Mouse (Mus musculus) liver, postnatal 0 days (tissue): ENCODE results near the gene Nudt1. TPM values are rescaled to one million over a fixed set of nuclear protein-coding genes. Genes with fewer than 3 reads are reported as not detected.
"Not testable (repeated sequence)": the region's sequence is repeated elsewhere in the genome, so short reads cannot be mapped to it uniquely, and the experiment has no call there.

Source experiments
- ATAC-seq: fragments of 200-750 bp; cut with Nextera tagmentation; 2 replicates; pipeline ENCODE4 v1.8.0; 2017; ENCODE audit warnings: mild to moderate bottlenecking, moderate library complexity
- DNase-seq: peaks from one replicate; pipeline ENCODE4 v3.0.0-alpha.2; 2016
- H3K27ac ChIP-seq: fragments of 300-500 bp; sonication (generic); 2 replicates; pipeline ENCODE4 v1.5.1; 2014; ENCODE audit warnings: antibody characterized with exemption, moderate library complexity, mild to moderate bottlenecking, low read depth
- H3K27me3 ChIP-seq: fragments of 300-500 bp; sonication (generic); 2 replicates; pipeline ENCODE4 v1.6.1; 2014; ENCODE audit warnings: low read length, control low read depth, mixed read lengths; ENCODE audit not compliant: insufficient read depth
- H3K36me3 ChIP-seq: fragments of 300-500 bp; sonication (generic); replicated peaks from 2 replicates; pipeline ENCODE4 v1.6.1; 2014; ENCODE audit warnings: mild to moderate bottlenecking, control low read depth, low read length, moderate library complexity, mixed read lengths; ENCODE audit not compliant: insufficient read depth
- H3K4me1 ChIP-seq: fragments of 300-500 bp; sonication (generic); 2 replicates; pipeline ENCODE4 v1.6.1; 2014; ENCODE audit warnings: antibody characterized with exemption, mild to moderate bottlenecking, control low read depth; ENCODE audit not compliant: insufficient read depth
- H3K4me2 ChIP-seq: fragments of 300-500 bp; sonication (generic); 2 replicates; pipeline ENCODE4 v1.6.1; 2014; ENCODE audit warnings: low read depth, mild to moderate bottlenecking, low read length, moderate library complexity, mixed read lengths
- H3K4me3 ChIP-seq: fragments of 300-500 bp; sonication (generic); 2 replicates; pipeline ENCODE4 v1.5.1; 2014; ENCODE audit warnings: low read depth, low read length
- H3K9ac ChIP-seq: fragments of 300-500 bp; sonication (generic); replicated peaks from 2 replicates; pipeline ENCODE4 v1.6.1; 2014; ENCODE audit warnings: mild to moderate bottlenecking, moderate library complexity
- H3K9me3 ChIP-seq: fragments of 300-500 bp; sonication (generic); 2 replicates; pipeline ENCODE4 v1.6.1; 2016; ENCODE audit warnings: mild to moderate bottlenecking, control low read depth, low read length, mixed read lengths
- CTCF ChIP-seq: sonication (generic); IDR thresholded peaks from 2 replicates; pipeline ENCODE4 v1.5.1; 2016; ENCODE audit warnings: antibody characterized with exemption, low read depth
- EP300 ChIP-seq: IDR thresholded peaks from 2 replicates; pipeline ENCODE4 v1.6.1; 2016; ENCODE audit warnings: antibody characterized with exemption, low read depth, mild to moderate bottlenecking
- WGBS: fragments of 180-500 bp; shearing (Covaris S2); extraction: QIAGEN DNeasy Blood & Tissue Kit; methylation state at CpG from one replicate; pipeline ENCODE4 v1.1.7; 2014; ENCODE audit not compliant: insufficient replicate concordance; 5-methylcytosine and 5-hydroxymethylcytosine counted together
- polyA plus RNA-seq: library from polyadenylated mRNA; unstranded; fragments of >200 nt; fragmentation: Nextera tagmentation; extraction: Ambion mirVana; gene quantifications from 2 replicates; pipeline ENCODE4 v1.2.1, GENCODE M21; 2015

Nudt1 gene
- polyA plus RNA-seq, 1 experiment from 2014 or later, result 18.1 TPM

DNA sequence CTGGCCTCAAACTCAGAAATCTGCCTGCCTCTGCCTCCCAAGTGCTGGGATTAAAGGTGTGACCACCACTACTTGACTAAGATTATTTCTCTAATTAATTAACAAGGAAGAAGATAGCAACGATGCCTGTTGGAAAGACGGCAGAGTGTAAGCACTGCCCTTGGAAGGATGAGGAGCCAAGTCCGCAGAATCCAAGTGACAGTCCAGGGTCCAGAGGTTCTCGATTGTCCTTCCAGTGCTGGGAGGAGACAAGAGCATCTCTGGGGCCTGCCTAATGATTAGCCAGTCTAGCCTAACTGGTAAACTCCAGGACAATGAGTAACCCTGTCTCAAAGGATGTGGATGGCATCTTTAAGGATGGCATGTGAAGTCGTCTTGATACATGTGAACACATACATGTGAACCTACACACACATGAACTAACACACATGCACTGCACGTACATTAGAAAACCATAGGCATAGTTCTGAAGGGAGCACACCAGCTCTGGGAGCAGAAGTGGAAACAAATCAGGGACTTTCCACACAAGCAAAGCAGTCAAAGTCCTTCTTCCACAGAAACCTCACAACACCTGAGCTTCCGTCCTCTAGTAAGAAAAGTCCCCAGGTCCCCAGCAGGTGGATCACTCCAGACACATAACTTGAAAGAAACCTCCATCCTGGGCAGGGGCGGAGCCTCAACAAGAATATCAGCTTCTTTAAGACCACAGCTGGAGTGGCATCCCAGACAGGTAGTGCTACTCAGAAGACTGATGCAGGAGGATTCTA, 29.5 kb downstream of the Nudt1 start:
- H3K27me3 ChIP-seq, result no peaks in the 10 kb centered on the region
- WGBS, result 86% methylated on average over 8 of the region's 8 CpGs
- no peaks in the 10 kb centered on the region for H3K4me1 ChIP-seq
- H3K27ac ChIP-seq, result no peak overlapping the region
- no peaks in the 10 kb centered on the region for H3K9me3 ChIP-seq
- H3K4me2 ChIP-seq, result no peak overlapping the region
- TF ChIP-seq EP300 (no peak), CTCF (no peak)
- H3K36me3 ChIP-seq, result peaks cover 56% of the 10 kb centered on the region
- H3K9ac ChIP-seq, result no peak overlapping the region
- no peak overlapping the region for H3K4me3 ChIP-seq
- DNase-seq (no peak), ATAC-seq (no peak)

DNA sequence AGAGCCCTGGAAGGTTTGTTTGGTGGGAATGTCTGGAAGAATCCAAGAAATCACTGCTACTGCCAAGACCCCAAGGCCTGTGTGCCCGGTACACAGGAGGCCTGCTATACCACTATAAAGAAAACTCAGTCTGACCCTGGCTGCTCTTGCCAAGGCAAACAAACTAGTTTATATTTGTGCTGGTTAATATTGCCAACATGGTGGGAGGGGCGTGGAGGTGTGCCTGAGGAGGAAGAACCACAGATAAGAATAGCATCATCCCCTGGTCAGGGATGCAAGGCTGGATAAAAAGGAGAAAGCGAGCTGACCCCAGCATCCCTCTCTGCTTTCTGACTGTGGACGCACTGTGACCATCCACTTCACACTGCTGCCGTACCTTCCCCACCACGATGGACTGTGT, 30.9 kb downstream of the Nudt1 start:
- Histone ChIP-seq H3K27me3 (no peaks in the 10 kb centered on the region), H3K9me3 (no peaks in the 10 kb centered on the region), H3K4me1 (no peaks in the 10 kb centered on the region), H3K4me3 (no peak overlapping the region), H3K4me2 (no peak overlapping the region), H3K27ac (no peak overlapping the region), H3K36me3 (peaks cover 53% of the 10 kb centered on the region), H3K9ac (no peak overlapping the region)
- no peak for DNase-seq
- WGBS, result 82% methylated on average over 6 of the region's 6 CpGs
- TF ChIP-seq CTCF (no peak), EP300 (no peak)
- no peak for ATAC-seq

DNA sequence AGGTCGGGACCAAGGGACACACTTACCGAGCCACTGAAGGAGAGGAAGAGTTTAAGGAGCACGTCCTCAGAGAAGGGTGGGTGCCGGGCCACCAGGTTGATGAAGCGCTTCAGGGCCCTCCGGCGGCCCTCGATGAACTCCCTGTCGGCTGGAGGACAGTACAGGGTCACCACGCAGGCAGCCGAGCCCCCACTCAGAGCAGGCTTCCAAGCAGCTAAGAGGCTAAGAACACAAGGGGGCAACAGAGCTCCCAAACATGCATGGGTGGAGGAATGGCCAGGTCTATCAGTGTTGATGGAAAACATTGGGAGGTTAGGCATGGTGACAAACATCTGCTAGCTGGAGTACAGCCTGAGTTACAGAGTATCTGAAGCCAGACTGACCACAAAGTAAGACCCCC, 34.5 kb downstream of the Nudt1 start:
- H3K9ac ChIP-seq, result no peak overlapping the region
- no peak for DNase-seq
- H3K36me3 ChIP-seq, result peaks cover 58% of the 10 kb centered on the region
- H3K27ac ChIP-seq, result no peak overlapping the region
- H3K9me3 ChIP-seq, result no peaks in the 10 kb centered on the region
- no peak for TF ChIP-seq EP300
- TF ChIP-seq CTCF, result peak; percentile 37
- no peak overlapping the region for H3K4me2 ChIP-seq
- WGBS, result 85% methylated on average over 11 of the region's 11 CpGs
- H3K27me3 ChIP-seq, result no peaks in the 10 kb centered on the region
- ATAC-seq, result no peak
- H3K4me3 ChIP-seq, result no peak overlapping the region
- no peaks in the 10 kb centered on the region for H3K4me1 ChIP-seq

DNA sequence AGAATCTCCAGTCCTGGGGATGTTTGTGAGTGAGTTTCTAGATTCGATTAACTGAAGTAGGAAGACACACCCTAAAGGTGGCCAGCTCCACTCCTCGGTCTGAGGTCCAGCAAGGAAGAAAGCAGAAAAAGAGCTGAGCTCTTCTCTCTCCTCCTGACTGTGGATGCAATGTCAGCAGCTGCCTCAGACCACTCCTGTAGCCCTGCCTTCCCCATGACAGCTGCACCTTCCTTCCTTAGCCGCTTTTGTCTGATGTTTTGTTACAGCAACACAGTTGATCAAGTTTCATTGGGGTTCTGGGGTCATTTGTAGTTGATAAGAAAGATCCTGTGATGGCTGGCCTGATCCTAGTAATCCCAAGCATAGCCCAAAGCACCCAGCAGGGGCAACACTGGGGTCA, 36.0 kb downstream of the Nudt1 start:
- no peaks in the 10 kb centered on the region for H3K27me3 ChIP-seq
- peaks cover 50% of the 10 kb centered on the region for H3K36me3 ChIP-seq
- no peak for TF ChIP-seq EP300
- TF ChIP-seq CTCF, result no peak
- no peak overlapping the region for H3K27ac ChIP-seq
- WGBS, result 77% methylated on average over 3 of the region's 3 CpGs
- H3K4me3 ChIP-seq, result no peak overlapping the region
- H3K9me3 ChIP-seq, result no peaks in the 10 kb centered on the region
- no peak for ATAC-seq
- H3K4me1 ChIP-seq, result no peaks in the 10 kb centered on the region
- no peak overlapping the region for H3K4me2 ChIP-seq
- no peak overlapping the region for H3K9ac ChIP-seq
- no peak for DNase-seq

DNA sequence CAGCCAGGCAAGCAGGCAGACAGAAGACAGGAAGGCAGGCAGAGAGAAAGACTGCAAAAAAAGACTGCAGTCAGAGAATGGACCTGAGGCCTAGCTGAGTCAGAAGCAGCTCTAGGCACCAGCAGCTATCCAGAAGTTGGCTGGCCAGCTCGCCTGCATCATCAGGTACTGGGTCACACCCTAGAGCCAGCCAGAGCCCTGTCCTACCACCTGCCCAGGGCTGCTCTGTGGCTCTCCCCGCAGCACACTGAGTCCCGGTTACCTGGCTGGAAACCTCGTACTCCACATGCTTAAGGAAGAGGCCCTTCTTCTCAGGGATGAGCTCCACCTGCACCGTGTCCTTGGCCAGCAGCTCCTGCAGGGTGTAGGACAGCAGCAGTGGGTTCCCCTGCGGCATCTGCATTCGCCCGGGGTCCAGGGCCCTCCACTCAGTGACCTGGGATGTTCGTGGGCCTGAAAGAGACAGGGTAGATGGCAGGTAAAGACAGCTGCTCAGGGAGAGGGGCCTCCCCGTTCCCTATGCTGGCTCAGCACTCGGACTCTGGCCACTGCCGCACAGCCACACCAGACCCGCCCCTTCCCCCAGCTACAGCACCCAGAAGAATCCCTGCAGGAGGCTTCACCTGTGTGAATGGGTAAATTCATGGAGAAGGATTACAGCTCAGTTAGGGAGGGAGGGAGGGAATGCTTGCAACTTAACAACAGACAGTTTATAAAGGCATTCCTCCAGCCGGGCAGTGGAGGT, 38.6 kb downstream of the Nudt1 start:
- DNase-seq, result no peak
- Histone ChIP-seq H3K4me2 (no peak overlapping the region), H3K36me3 (peaks cover 26% of the 10 kb centered on the region), H3K9ac (no peak overlapping the region), H3K9me3 (no peaks in the 10 kb centered on the region), H3K27ac (no peak overlapping the region), H3K4me1 (no peaks in the 10 kb centered on the region), H3K27me3 (no peaks in the 10 kb centered on the region), H3K4me3 (no peak overlapping the region)
- no peak for ATAC-seq
- TF ChIP-seq EP300 (no peak), CTCF (no peak)
- whole genome bisulfite sequencing, result 78% methylated on average over 14 of the region's 14 CpGs

DNA sequence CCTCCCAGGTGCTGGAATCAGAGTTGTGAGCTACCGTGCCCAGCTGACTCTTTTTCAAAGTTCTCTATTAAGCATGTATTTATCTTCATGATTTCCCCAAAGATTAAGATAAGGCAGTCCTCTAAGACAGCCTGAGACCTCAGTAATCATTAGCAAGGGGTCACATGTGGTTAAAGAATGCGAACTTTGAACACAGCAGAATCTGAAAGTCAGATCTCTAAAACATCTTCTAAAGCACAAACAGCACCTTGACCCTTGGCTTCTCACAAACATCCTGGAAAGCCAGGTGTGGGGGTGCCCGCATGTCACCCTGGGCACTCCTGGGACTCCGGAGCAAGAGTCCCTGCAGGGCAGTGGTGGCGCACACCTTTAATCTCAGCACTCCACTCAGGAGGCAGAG, 43.0 kb downstream of the Nudt1 start:
- H3K9me3 ChIP-seq, result no peaks in the 10 kb centered on the region
- H3K36me3 ChIP-seq, result peaks cover 2% of the 10 kb centered on the region; the same call in 1 of the 2 replicates
- H3K27ac ChIP-seq, result no peak overlapping the region
- no peak for DNase-seq
- no peak overlapping the region for H3K9ac ChIP-seq
- H3K4me1 ChIP-seq, result peaks cover 8% of the 10 kb centered on the region
- WGBS, result 86% methylated on average over 5 of the region's 5 CpGs
- no peak overlapping the region for H3K4me2 ChIP-seq
- TF ChIP-seq CTCF (no peak), EP300 (no peak)
- no peaks in the 10 kb centered on the region for H3K27me3 ChIP-seq
- ATAC-seq, result no peak
- no peak overlapping the region for H3K4me3 ChIP-seq

DNA sequence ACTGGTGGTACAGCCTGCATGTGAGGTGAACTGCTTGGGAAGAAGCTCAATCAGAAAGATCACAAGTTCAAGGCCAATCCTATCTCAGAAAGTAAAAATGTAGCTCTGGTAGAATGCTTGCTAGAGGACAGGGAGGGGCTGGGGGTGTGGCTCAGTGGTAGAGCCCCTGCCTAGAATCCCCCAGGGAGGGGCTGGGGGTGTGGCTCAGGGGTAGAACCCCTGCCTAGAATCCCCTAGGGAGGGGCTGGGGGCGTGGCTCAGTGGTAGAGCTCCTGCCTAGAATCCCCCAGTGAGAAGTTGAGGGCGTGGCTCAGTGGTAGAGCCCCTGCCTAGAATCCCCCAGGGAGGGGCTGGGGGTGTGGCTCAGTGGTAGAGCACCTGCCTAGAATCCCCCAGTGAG, 46.7 kb downstream of the Nudt1 start:
- ATAC-seq, H3K27ac ChIP-seq, H3K9me3 ChIP-seq, DNase-seq, H3K27me3 ChIP-seq, H3K4me2 ChIP-seq, H3K36me3 ChIP-seq, H3K4me3 ChIP-seq, H3K9ac ChIP-seq: not testable (repeated sequence)
- 79% methylated on average over 2 of the region's 2 CpGs for WGBS
- H3K4me1 ChIP-seq, result peaks cover 39% of the 10 kb centered on the region
